Mouse (Mus musculus): ENCODE data around the gene Mypop. TPM values are rescaled to one million over a fixed set of nuclear protein-coding genes. Genes with fewer than 3 reads are reported as not detected.
A peak's percentile ranks its signal among the peaks of the same experiment; 100 is the strongest.

Mypop gene
- 10 to 100 TPM; 45.0 to 45.9 TPM for total RNA-seq (2021)

DNA sequence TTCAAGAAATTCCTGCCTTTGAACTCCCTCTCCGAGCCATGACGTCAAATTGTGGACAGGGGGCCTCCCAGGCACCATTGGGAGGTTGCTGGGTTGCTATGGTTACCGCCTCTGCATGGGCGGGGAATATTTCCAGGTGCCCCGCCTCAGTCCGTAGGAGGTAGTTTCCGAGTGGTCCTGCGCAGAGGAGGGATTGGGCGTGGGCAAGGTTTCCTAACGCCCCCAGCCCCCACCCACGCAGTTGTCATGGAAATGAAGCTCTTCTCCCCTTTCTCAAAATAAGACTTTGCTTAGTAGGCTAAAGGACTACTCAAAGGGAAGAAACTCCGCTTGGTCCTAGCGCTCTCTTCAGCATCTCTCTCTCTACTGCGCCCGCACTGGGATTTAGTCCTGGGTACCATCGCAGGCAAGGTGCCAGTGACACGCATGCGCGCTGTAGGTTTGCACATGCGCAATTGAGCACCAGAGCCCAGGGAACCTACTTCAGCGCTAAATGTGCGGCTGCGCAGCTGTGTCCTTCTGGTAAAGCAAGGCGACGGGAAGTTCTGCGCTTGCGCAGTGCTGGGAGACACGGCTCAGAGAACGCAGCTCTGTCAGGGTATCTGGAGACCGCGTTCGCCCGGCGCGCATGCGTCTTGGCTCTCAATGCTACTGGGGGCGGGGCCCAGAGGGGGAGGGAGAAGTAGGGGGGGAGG, at the start of gene Mypop:
Gene Mypop (plus strand): TSS at position 645 of the 695 bp plus-strand sequence.
- peak; percentile 100 for DNase-seq

DNA sequence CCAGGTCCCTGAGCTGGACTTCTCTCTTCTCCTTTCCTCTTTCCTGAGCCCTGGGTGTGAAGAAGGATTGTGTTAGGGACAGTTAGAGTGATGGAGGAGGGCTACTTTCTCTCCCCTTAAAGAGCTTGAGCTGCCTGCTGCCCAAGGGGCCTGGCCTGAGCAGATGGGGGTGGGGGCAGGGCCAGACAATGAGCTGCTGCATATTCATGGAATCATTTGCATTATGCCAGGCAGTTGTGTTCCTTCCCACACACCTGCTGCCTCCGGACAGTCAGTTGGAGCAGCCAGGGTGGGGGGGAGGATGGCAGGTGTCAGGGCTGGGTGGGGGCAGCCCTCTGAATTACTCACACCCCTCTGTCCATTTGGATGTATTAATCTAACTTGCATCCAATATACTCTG, 48.7 kb upstream of the Mypop start:
- no peak for DNase-seq

DNA sequence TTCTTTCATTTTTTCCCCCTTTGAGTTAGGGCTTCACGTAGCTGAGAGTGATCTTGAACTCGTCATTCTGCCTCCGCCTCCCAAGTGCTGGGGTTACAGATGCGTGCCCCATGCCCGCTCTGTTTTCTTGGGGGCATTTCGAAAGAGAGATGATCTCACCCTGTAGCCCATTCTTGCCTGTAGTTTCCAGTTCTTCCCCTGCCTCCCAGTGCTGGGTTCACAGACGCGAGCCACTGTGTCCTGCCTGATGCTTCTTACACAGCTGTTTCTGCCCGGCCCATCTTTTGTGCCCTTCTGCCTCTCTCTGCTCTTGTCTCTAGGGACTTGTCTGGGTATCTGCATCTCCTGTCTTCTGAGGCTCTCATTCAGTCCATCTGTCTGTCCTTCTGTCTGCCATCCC, 48.2 kb upstream of the Mypop start:
- no peak for DNase-seq

DNA sequence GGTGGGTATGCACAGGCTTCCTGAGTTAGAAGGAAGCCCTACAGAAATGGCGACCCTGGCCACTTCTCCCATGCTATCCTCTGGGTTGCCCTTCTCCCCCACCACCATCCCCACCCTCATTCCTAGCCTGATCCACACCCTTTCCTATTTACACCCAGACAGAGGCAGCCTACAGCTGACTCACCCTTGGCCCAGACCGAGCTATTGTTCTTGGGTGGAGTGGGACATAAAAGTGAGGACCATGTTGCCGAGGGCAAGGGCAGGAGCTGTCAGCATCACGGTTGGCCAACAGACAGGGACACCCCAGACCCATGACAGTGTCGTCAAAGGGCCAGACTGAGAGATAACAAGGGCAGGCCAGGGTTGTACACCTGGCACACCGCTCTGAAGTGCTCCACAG, 42.9 kb upstream of the Mypop start:
- no peak for DNase-seq

DNA sequence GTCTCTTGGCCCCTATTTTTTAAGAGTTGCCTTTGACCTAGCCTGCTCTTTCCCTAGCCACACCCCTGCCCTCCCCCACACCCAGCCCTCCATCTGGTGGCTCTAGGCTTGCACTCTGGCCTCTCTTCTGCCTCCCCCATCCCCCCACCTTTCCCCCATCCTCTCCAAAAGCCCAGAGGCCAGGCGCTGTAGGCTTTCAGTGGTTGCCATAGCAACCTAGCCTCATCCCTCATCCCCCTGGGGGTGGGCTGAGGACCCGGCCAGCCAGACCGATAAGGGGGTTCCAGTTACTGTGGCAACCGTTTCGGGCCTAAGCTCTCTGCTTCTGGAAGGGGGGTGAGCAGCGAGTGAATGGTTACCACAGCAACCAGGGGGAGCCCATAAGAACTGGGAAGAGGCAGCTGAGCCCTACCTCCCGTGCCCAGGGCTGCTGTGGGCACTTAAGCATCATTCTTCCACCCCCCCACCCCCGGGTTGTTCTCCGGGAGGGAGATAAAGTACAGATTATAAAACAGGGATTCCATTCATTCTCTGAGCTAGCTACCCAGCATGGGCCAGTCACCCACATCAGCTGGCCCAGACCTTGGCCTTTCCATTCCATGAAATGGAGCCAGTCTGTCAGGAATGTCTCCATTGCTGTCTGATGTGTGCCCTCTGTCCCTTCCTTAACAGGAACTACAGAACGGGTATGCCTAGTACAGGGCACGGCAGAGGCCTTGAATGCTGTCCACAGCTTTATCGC, 41.1 kb upstream of the Mypop start:
- peak; percentile 41 to 44 for DNase-seq

DNA sequence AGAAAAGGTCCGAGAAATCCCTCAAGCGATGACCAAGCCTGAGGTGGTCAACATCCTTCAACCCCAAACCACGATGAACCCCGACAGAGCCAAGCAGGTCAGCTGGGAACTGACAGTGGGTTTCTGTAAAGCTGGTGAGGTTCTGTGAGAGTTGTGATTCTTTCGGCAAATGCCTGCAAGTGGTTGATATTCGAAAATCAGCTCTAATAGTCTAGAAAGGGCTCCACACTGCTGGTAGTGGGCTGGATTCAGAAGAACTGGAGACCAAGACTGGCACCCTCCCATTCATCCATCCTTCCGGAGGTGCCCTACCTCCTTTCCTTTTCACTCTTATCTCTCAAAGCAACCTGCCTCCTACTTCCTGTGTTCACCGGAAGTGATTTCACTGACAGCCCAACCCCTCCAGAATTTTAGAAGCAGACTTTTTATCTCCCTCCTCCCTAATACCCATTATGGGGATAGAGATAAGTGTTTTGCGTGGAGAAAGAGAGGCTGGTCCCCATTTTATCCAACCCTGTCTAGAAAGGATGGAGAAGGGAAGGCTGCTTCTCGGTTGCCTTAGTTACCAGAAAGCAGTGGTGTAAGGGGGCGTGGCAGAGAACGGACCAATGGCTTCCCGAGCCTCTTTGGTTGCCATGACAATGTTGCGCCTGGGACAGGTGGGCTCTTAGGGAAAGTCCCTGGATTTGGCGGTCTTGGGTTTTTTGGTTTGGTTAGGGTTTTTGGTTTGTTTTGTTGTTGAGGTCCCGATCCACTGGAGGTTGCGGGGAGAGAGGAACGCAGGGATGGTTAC, 40.3 kb upstream of the Mypop start:
- DNase-seq: no peak

DNA sequence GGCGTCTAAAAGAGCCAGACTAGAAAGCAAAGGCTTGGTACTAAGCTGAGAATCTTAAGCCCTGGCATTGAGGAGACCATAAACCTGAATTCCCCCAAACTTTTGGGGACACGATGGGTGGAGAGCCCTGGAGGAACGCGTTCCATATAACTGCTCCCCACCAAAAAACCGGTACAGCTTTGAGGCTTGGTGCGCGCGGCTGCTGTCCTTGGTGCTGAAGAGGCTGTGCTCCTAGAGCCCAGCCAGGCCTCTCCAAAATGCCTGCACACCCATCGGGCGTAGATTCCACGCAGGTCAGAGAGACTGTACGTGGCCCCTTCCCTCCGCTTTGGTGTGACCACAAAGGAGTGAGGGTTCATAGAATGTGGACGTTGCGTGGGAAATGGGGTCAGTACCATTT, 39.6 kb upstream of the Mypop start:
- DNase-seq: no peak

DNA sequence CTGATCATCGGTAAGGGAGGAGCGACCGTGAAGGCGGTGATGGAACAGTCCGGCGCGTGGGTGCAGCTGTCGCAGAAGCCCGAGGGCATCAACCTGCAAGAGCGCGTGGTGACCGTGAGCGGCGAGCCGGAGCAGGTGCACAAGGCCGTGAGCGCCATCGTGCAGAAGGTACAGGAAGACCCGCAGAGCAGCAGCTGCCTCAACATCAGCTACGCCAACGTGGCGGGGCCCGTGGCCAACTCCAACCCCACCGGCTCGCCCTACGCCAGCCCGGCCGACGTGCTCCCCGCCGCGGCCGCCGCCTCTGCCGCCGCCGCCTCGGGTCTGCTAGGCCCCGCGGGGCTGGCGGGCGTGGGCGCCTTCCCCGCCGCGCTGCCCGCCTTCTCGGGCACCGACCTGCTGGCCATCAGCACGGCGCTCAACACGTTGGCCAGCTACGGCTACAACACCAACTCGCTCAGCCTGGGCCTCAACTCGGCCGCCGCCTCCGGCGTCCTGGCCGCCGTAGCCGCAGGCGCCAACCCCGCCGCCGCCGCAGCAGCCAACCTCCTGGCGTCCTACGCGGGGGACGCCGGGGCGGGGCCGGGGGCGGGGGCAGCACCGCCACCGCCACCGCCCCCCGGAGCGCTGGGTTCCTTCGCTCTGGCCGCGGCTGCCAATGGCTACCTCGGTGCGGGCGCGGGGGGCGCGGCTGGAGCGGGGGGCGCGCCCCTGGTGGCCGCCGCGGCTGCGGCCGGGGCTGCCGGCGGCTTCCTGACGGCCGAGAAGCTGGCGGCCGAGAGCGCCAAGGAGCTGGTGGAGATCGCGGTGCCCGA, 33.3 kb upstream of the Mypop start:
- peak in 1 of 2 experiments; percentile 48 for DNase-seq

DNA sequence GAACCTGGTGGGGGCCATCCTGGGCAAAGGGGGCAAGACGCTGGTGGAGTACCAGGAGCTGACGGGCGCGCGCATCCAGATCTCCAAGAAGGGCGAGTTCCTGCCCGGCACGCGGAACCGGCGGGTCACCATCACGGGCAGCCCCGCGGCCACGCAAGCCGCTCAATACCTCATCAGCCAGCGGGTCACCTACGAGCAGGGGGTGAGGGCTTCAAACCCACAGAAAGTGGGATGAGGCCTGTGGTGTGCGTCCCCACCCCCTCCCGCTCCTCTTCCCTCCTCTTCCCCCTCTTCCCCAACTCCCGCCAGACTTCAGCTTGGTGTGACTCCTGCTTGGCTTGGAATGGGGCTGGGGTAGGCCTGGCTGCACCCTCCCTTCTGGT, 32.7 kb upstream of the Mypop start:
- DNase-seq: no peak

DNA sequence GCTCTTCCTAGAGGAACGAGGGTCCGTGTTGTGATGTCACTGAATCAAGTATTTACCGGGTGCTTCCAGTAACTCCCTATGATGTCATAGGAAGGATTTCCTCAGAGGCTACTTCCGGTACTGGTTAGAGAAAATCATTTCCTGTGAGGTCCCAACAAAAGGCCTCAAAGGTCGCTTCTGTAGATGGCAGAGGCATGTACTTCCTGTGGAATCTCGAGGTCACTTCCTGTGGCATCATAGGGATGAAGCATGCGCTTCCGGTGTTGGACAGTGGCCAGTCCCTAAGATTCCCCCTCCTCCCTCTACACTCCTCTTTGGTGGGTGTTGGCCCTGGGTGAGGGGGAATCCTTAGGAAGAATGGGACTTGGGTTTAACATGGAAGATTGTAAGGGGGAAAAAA, 31.6 kb upstream of the Mypop start:
- DNase-seq: no peak

DNA sequence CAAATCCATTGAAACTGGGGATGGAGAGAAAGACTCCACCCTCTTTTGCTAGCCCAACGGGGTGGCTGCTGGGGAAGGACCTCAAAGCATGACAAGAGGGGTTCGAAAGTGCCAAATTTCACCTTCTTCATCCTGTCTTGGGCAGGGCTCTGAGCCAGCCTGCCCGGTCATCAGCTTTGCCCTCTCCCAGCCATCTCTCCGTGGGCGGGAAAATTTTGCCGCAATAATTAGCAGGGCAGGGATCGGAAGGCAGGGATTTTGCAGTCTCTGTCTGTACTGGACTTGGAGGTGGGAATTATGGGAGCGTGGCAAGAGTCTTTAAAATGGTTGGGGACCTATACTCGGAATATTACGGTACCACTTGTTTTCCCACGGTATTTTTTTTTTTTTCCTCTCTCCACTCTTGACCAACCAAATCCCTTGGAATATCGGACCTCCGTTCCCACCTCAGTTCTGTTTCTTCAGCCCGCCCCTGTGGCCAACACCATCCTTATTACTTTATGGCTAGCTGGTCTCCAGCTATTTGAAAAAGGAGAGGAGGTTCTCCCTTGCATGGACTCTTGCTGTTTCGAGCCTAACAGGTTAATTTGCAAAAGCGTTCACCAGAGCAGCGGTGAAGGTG, 28.8 kb upstream of the Mypop start:
- DNase-seq: no peak

DNA sequence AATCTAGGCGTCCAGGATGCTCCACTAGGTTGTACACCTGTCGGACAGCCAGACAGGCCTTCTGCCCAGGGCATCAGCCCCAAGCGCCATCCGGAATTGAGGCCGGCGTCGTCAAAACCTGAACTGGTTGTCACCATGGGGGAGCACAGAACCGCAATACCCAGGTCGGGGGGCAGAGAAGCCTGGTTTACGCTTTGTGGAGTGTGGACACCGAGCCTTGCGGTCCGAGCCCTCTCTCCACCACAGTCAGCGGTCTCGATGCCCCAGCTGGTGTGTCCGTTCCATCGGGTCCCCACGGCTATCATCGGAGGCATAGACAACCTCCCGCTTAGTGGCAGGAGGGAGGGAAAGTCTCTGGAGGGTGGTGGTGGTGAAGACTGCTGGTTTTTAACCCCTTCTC, 28.2 kb upstream of the Mypop start:
- DNase-seq: no peak

DNA sequence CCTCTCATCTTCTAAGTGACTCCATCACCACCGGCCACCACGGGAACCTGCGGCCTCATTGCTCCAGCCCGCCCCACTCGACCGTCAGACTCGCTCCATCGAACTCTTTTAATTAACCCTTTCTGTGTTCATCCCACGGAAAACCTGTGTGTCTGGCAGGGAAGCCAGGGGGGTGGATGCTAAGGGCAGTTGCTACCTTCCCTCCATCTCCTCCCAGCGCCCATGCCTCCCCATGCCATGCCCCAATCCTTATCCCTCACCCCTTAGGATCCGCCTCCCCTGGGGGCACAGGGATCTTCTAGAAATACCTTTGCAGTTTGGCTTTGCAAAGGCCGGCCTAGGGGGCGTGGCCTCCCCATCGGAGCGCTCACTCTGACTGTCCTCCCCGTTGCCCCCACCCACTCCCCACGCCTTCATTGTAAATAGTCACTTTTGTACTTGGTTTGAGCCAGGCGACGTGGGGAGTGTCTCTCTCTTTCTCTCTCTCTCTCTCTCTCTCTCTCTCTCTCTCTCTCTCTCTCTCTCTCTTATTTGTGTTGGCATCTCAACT, 27.7 kb upstream of the Mypop start:
- DNase-seq: no peak

DNA sequence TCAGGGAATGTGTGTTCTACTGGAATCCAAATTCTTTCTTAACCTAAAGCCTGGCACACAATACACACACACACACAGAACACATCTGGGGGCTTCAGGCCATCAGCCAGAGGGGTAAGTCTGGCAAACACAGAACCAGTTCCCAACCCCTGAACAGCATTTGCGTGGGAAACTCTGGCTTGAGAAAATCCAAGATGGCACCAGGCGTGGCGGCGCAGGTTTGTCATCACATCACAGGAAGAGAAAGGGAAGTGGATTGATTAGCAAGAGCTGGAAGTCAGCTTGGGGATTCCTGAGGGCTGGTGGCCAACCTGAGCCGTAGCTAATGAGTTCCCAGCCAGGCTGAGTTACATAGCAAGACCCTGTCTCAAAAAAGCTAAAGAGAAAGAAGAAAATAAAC, 25.7 kb upstream of the Mypop start:
- DNase-seq: no peak

DNA sequence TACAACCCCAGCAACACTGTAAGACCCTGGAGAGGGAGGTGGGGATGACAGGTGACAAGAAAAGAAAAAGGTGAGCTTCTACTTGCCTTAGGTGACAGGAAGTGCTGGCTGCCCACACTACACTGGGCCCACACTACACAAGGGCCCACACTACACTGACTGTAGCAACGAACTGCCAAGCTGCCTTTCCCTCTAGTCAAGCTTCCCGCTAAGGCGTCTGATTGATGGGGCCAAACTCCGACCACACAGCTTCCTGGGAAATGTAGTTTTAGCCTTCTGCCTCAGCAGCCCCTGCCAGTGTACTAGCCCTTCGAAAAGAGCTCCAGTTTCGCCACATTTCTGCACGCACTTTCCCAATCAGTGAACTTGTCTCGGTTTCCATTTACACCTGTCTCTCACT, 23.4 kb upstream of the Mypop start:
- DNase-seq: no peak

DNA sequence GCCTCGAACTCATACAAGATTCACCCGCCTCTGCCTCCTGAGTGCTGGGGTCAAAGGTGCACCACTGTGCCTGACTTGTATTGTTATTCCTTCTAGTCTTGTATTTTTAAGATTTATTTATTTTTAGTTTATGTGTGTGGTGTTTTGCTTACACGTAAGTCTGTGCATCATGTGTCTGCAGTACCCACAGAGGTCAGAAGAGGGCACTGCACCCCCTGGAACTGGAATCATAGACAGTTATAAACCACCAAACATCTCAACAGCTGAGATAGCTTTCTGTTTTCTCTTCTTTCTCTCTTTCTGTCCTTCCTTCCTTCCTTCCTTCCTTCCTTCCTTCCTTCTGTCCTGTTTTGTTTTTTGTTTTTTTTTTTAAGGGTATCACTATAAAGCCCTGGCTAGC, 20.1 kb upstream of the Mypop start:
- no peak for DNase-seq

DNA sequence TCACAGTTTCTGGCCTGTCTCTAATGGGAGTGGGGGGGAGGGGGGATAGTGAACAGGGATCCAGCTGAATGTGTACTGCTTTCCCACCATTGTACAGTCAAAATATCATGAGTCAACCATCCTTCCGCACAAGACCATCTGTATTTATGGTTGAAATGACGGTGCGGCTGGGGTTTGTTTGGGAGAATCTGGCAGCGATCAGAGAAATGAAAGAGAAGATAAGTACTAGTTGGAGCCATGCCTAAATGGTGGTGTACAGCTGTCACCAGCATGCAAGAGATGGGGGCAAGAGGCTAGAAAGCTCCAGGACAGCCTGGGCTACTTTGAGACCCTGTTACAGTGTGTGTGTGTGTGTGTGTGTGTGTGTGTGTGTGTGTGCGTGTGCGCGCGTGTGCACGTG, 12.7 kb upstream of the Mypop start:
- peak; percentile 43 to 56 for DNase-seq

DNA sequence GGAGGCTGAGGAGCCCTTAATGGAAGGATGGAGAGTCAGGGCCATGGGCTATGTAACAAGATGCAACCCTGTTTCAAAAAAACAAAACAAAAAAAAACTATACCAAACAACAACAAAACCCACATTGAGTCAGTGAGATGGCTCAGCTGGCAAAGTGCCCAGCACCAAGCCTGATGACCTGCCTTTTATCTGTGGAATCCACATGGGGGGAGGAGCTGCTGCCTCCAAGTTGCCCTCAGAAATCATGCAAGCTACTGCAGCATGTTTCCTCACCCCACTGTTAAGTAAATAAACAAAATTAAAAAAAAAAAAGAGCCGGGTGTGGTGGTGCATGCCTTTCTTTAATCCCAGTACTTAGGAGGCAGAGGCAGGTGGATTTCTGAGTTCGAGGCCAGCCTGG, 4.5 kb upstream of the Mypop start:
- no peak for DNase-seq

DNA sequence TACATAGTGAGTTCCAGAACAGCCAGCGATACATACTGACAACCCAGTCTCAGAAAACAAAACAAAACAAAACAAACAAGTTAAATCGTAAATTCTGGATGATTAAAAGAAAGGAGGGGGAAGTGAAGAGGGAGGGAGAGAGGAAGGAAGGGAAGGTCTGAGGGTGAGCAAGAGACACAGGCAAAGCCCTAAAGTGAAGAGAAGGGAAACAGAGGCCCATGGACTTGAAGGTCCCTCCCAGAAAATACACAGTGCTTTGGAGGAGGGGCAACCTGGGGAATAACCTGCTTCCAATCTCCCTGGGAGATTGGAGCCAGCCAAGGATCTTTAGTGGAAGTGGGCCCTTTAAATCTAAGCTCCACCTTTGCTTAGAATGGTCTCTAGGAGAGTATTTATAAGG, 3.9 kb upstream of the Mypop start, which contains the start of gene Nanos2:
Gene Nanos2 (plus strand): TSS at position 301 of the 400 bp plus-strand sequence.
- no peak for DNase-seq

DNA sequence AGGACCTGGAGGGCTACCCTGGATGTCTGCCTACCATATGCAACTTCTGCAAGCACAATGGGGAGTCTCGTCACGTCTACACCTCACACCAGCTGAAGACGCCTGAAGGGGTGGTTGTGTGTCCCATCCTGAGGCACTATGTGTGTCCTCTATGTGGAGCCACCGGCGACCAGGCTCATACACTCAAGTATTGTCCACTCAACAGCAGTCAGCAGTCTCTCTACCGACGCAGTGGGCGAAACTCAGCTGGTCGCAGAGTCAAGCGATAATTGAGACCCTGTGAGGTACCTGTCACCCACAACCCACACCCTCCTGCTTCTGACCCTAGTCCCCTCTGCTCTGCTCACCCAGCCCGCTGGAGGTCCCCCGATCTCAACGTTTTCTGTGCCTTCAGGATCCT, 3.3 kb upstream of the Mypop start:
- no peak for DNase-seq

DNA sequence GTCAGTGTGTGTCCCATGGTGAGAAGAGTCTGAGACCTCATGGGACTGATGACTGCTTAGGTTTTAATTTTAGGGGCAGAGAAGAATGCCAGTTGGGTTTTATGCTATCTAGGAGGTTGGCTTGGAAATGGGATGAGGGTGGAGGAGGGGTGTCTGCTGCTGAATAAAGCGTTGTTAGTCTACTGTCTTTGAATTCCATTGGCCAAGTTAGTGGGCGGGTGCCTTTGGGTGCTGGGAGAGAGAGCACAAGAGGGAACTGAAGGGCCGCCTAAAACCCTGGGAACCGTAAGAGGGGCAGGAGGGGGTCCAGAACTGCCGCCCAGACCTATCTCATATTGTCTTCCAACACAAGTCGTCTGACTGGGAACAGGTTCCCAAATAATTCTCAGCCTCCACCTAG, 2.3 kb upstream of the Mypop start:
- no peak for DNase-seq

DNA sequence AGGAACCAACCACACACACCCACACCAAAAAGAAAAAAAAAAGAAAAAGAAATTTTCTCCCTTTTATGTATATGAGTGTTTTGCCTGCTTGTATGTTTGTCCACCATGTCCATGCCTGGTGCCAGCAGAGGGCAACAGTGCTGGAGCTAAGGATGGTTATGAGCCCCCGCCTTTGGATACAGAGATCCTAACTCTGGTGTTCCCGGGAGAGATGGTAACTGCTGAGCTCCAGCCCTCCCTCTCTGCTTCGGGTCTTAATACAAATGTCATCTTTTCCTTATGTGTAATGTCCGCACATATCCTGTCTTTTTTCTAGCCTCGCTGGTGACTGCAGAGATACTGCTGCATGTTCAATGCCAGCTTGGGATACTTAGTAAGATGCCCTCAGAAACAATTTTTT, 1.1 kb upstream of the Mypop start:
- no peak for DNase-seq
